Mouse (Mus musculus) thymus, adult 18-20 months (tissue): Measurements from ENCODE around the gene Plekha1.

Experiments used
- DNase-seq, 2 experiments: peaks; one replicate each; pipeline ENCODE4 v3.0.0; 2022; ENCODE audit warnings: mixed read lengths in 2 of 2

The Plekha1 gene

GRCm38 (mm10) chr7:130959868-130960267 is 94.3 kb downstream of the Plekha1 start:
- no peak for DNase-seq

GRCm38 (mm10) chr7:130961429-130961828 is 95.9 kb downstream of the Plekha1 start:
- DNase-seq: no peak
